Mouse (Mus musculus) CH12.LX (cell line): ENCODE results near the gene Cabp2. TPM values are rescaled to one million over a fixed set of nuclear protein-coding genes. Genes with fewer than 3 reads are reported as not detected.

Experiments used
- DNase-seq: peaks from one replicate; pipeline ENCODE4 v3.0.0-alpha.2; 2013; ENCODE audit errors: extremely low read depth
- H3K27ac ChIP-seq: 2 replicates; pipeline ENCODE4 v1.5.1; 2012; ENCODE audit warnings: low read depth, mild to moderate bottlenecking, control low read depth, moderate library complexity; ENCODE audit not compliant: insufficient read depth
- H3K27me3 ChIP-seq: replicated peaks from 2 replicates; pipeline ENCODE3; 2012; ENCODE audit warnings: inconsistent platforms
- H3K36me3 ChIP-seq, 2 experiments: replicated peaks in 1 of 2; 2 replicates each; pipeline versions ENCODE3 to v1.6.1; 2012; ENCODE audit warnings: inconsistent platforms in 1 of 2, low read length in 1 of 2, mild to moderate bottlenecking in 1 of 2, mixed read lengths in 1 of 2, moderate library complexity in 1 of 2; ENCODE audit not compliant: control insufficient read depth in 1 of 2, insufficient read depth in 1 of 2
- H3K4me1 ChIP-seq, 2 experiments: 2 replicates each; pipeline ENCODE4 v1.6.1; 2012; ENCODE audit warnings: inconsistent platforms in 1 of 2, moderate library complexity in 1 of 2; ENCODE audit not compliant: insufficient read depth in 2 of 2, control insufficient read depth in 1 of 2
- H3K4me2 ChIP-seq: 2 replicates; pipeline ENCODE4 v1.6.1; 2012; ENCODE audit warnings: low read depth, mild to moderate bottlenecking, control low read depth; ENCODE audit not compliant: poor library complexity, insufficient read depth, severe bottlenecking
- H3K4me3 ChIP-seq, 3 experiments: fragments of 150-350 bp in 1 of 3; sonication (generic) in 1 of 3; replicated peaks in 1 of 3; 2 replicates each; pipeline versions ENCODE3 to v1.5.1; 2011 to 2012; ENCODE audit warnings: low read depth in 2 of 3, low read length in 2 of 3, mild to moderate bottlenecking in 2 of 3, moderate library complexity in 2 of 3, control low read depth in 1 of 3, improper control_type of control experiment in 1 of 3, inconsistent platforms in 1 of 3, mixed read lengths in 1 of 3; ENCODE audit not compliant: poor library complexity in 1 of 3
- H3K79me2 ChIP-seq: replicated peaks from 2 replicates; pipeline ENCODE4 v1.6.1; 2012; ENCODE audit warnings: mild to moderate bottlenecking, moderate library complexity; ENCODE audit not compliant: control insufficient read depth, poor library complexity, insufficient read depth, severe bottlenecking; ENCODE audit errors: extremely low read depth
- H3K9ac ChIP-seq: 2 replicates; pipeline ENCODE4 v1.6.1; 2012; ENCODE audit warnings: low read depth, mild to moderate bottlenecking, control low read depth, moderate library complexity; ENCODE audit not compliant: insufficient read depth
- H3K9me3 ChIP-seq: replicated peaks from 2 replicates; pipeline ENCODE3; 2012; ENCODE audit warnings: low read length, inconsistent platforms, mixed read lengths
- BHLHE40 ChIP-seq: IDR thresholded peaks from 2 replicates; pipeline ENCODE4 v1.6.1; 2011; ENCODE audit warnings: mild to moderate bottlenecking, low read depth, low read length, improper control_type of control experiment
- CHD1 ChIP-seq: IDR thresholded peaks from 2 replicates; pipeline ENCODE4 v1.6.1; 2012; ENCODE audit warnings: low read depth, low read length, improper control_type of control experiment, inconsistent platforms
- CTCF ChIP-seq, 2 experiments: IDR thresholded peaks in 1 of 2; conservative IDR thresholded peaks in 1 of 2; 2 replicates each; pipeline ENCODE4 v1.5.1; 2011 to 2012; ENCODE audit warnings: low read depth in 2 of 2, low read length in 2 of 2, improper control_type of control experiment in 1 of 2, inconsistent platforms in 1 of 2, mild to moderate bottlenecking in 1 of 2, moderate library complexity in 1 of 2
- E2F4 ChIP-seq: IDR thresholded peaks from 2 replicates; pipeline ENCODE4 v1.6.1; 2011; ENCODE audit warnings: low read depth, low read length, improper control_type of control experiment; ENCODE audit not compliant: insufficient replicate concordance
- ELF1 ChIP-seq: IDR thresholded peaks from 2 replicates; pipeline ENCODE4 v1.6.1; 2014; ENCODE audit warnings: low read depth, mild to moderate bottlenecking, inconsistent platforms, low read length, improper control_type of control experiment
- EP300 ChIP-seq: IDR thresholded peaks from 2 replicates; pipeline ENCODE4 v1.6.1; 2011; ENCODE audit warnings: low read length, improper control_type of control experiment
- ETS1 ChIP-seq: conservative IDR thresholded peaks from 2 replicates; pipeline ENCODE4 v1.6.1; 2012; ENCODE audit warnings: low read depth, mild to moderate bottlenecking, inconsistent platforms, low read length, improper control_type of control experiment, moderate library complexity
- GABPA ChIP-seq: IDR thresholded peaks from 2 replicates; pipeline ENCODE4 v1.6.1; 2012; ENCODE audit warnings: low read depth, low read length, improper control_type of control experiment, inconsistent platforms; ENCODE audit not compliant: insufficient replicate concordance
- HCFC1 ChIP-seq: IDR thresholded peaks from 2 replicates; pipeline ENCODE4 v1.6.1; 2012; ENCODE audit warnings: low read depth, mild to moderate bottlenecking, inconsistent platforms, low read length, improper control_type of control experiment
- JUN ChIP-seq: IDR thresholded peaks from 2 replicates; pipeline ENCODE4 v1.6.1; 2011; ENCODE audit warnings: low read depth, mild to moderate bottlenecking, low read length, improper control_type of control experiment, moderate library complexity; ENCODE audit not compliant: insufficient read depth
- JUND ChIP-seq: conservative IDR thresholded peaks from 2 replicates; pipeline ENCODE4 v1.6.1; 2011; ENCODE audit warnings: low read depth, low read length, improper control_type of control experiment
- KAT2A ChIP-seq: IDR thresholded peaks from 2 replicates; pipeline ENCODE4 v1.6.1; 2012; ENCODE audit warnings: low read length, improper control_type of control experiment, inconsistent platforms; ENCODE audit not compliant: insufficient replicate concordance
- MAFK ChIP-seq: IDR thresholded peaks from 2 replicates; pipeline ENCODE4 v1.6.1; 2011; ENCODE audit warnings: low read length, improper control_type of control experiment; ENCODE audit not compliant: insufficient replicate concordance
- MXI1 ChIP-seq: IDR thresholded peaks from 2 replicates; pipeline ENCODE4 v1.6.1; 2011; ENCODE audit warnings: mild to moderate bottlenecking, low read depth, low read length, improper control_type of control experiment
- MYC ChIP-seq: IDR thresholded peaks from 2 replicates; pipeline ENCODE4 v1.6.1; 2011; ENCODE audit warnings: low read depth, mild to moderate bottlenecking, improper control_type of control experiment, low read length
- NELFE ChIP-seq: IDR thresholded peaks from 2 replicates; pipeline ENCODE4 v1.6.1; 2011; ENCODE audit warnings: low read depth, low read length, improper control_type of control experiment
- NRF1 ChIP-seq: IDR thresholded peaks from 2 replicates; pipeline ENCODE4 v1.6.1; 2014; ENCODE audit warnings: low read depth, mild to moderate bottlenecking, inconsistent platforms, low read length, improper control_type of control experiment, moderate library complexity
- PAX5 ChIP-seq: IDR thresholded peaks from 2 replicates; pipeline ENCODE4 v1.6.1; 2012; ENCODE audit warnings: low read length, inconsistent platforms, mixed read lengths
- POLR2A ChIP-seq: IDR thresholded peaks from 2 replicates; pipeline ENCODE4 v1.6.1; 2011; ENCODE audit warnings: low read depth, mild to moderate bottlenecking, improper control_type of control experiment, low read length
- POLR2AphosphoS2 ChIP-seq: IDR thresholded peaks from 2 replicates; pipeline ENCODE4 v1.6.1; 2011; ENCODE audit warnings: low read depth, low read length, improper control_type of control experiment
- RCOR1 ChIP-seq: conservative IDR thresholded peaks from 2 replicates; pipeline ENCODE4 v1.6.1; 2012; ENCODE audit warnings: low read depth, mild to moderate bottlenecking, inconsistent platforms, low read length, improper control_type of control experiment
- SIN3A ChIP-seq: IDR thresholded peaks from 2 replicates; pipeline ENCODE4 v1.6.1; 2012; ENCODE audit warnings: low read length, improper control_type of control experiment, inconsistent platforms
- SMC3 ChIP-seq: IDR thresholded peaks from 2 replicates; pipeline ENCODE4 v1.6.1; 2011; ENCODE audit warnings: low read depth, low read length, improper control_type of control experiment
- TBP ChIP-seq: conservative IDR thresholded peaks from 2 replicates; pipeline ENCODE4 v1.6.1; 2011; ENCODE audit warnings: low read depth, low read length, improper control_type of control experiment
- TCF12 ChIP-seq: IDR thresholded peaks from 2 replicates; pipeline ENCODE4 v1.6.1; 2014; ENCODE audit warnings: low read depth, mild to moderate bottlenecking, inconsistent platforms, low read length, improper control_type of control experiment
- UBTF ChIP-seq: IDR thresholded peaks from 2 replicates; pipeline ENCODE4 v1.6.1; 2012; ENCODE audit warnings: low read depth, mild to moderate bottlenecking, inconsistent platforms, low read length, improper control_type of control experiment, moderate library complexity
- USF2 ChIP-seq: conservative IDR thresholded peaks from 2 replicates; pipeline ENCODE4 v1.6.1; 2011; ENCODE audit warnings: low read depth, low read length, improper control_type of control experiment
- ZC3H11A ChIP-seq: IDR thresholded peaks from 2 replicates; pipeline ENCODE4 v1.6.1; 2012; ENCODE audit warnings: low read depth, mild to moderate bottlenecking, inconsistent platforms, low read length, improper control_type of control experiment
- ZKSCAN1 ChIP-seq: IDR thresholded peaks from 2 replicates; pipeline ENCODE4 v1.6.1; 2012; ENCODE audit warnings: low read depth, inconsistent platforms, low read length, improper control_type of control experiment, borderline replicate concordance
- ZMIZ1 ChIP-seq: IDR thresholded peaks from 2 replicates; pipeline ENCODE4 v1.6.1; 2012; ENCODE audit warnings: low read depth, mild to moderate bottlenecking, inconsistent platforms, low read length, improper control_type of control experiment
- ZNF384 ChIP-seq: IDR thresholded peaks from 2 replicates; pipeline ENCODE4 v1.6.1; 2012; ENCODE audit warnings: low read depth, low read length, improper control_type of control experiment, inconsistent platforms
- dilution Hi-C: fragments of 300-500 bp; cut with MboI; formaldehyde crosslinking; loops from 2 replicates; pipeline ENCODE4 v1.14.3; 2020; ENCODE audit warnings: low sequenced_read_pairs; ENCODE audit not compliant: extremely low pct_unique_long_range_greater_than_20kb, extremely low pct_ligation_motif_present
- in situ Hi-C: fragments of 300-500 bp; cut with MboI; formaldehyde crosslinking; loops from 3 replicates; pipeline ENCODE4 v1.14.3; 2019; ENCODE audit warnings: low sequenced_read_pairs, low pct_ligation_motif_present, low pct_unique_long_range_greater_than_20kb, mixed read lengths
- polyA plus RNA-seq: library from polyadenylated mRNA; unstranded; fragments of >175 nt; gene quantifications from 2 replicates; pipeline ENCODE4 v1.2.1, GENCODE M21; 2012; ENCODE audit warnings: low read depth; ENCODE audit not compliant: insufficient read length
- total RNA-seq, 2 experiments: library from RNA; depleted of rRNA; stranded (reverse); fragments of 300-350 nt in 1 of 2; fragments of >200 nt in 1 of 2; gene quantifications; 2 replicates each; pipeline ENCODE4 v1.2.3; 2012 to 2014

The Cabp2 gene
- total and polyA plus RNA-seq, 3 experiments: not detected

GRCm38 (mm10) chr19:4051016-4051415 is 30.4 kb upstream of the Cabp2 start:
- H3K27me3 ChIP-seq: no peaks in the 10 kb centered on the region
- H3K27ac ChIP-seq: no peak overlapping the region; the same call in 1 of the 2 replicates
- TF ChIP-seq CTCF (conservative IDR thresholded peaks at IDR 0.05 in 1 of 2, IDR thresholded peaks at IDR 0.05 in 1 of 2; ENCODE audit: low read depth in 2 of 2, low read length in 2 of 2): peak in 1 of 2 experiments; percentile 21; a peak in 2 of 4 replicates
- TF ChIP-seq NRF1: no peak
- H3K4me1 ChIP-seq: peaks cover 12 to 48% of the 10 kb centered on the region in 2 experiments; a peak in 3 of 4 replicates
- no peaks in the 10 kb centered on the region for H3K36me3 ChIP-seq
- dilution Hi-C loops: no loop called here
- H3K4me2 ChIP-seq: no peak overlapping the region
- H3K9me3 ChIP-seq: peaks cover 2% of the 10 kb centered on the region
- no peak overlapping the region for H3K4me3 ChIP-seq
- no peak overlapping the region for H3K9ac ChIP-seq
- no peak for DNase-seq
- H3K79me2 ChIP-seq: no peaks in the 10 kb centered on the region
- in situ Hi-C loops: loop anchor here (5.0 kb wide), 2 partner anchors 34 to 36 kb away; no protein-coding TSS in a partner anchor

- Histone ChIP-seq H3K27ac (peak overlapping the region; percentile 77), H3K36me3 (no peaks in the 10 kb centered on the region), H3K4me2 (peak overlapping the region; percentile 63), H3K4me3 (no peak overlapping the region), H3K9me3 (peaks cover 2% of the 10 kb centered on the region), H3K4me1 (peaks cover 11 to 45% of the 10 kb centered on the region in 2 experiments; a peak in 3 of 4 replicates), H3K27me3 (no peaks in the 10 kb centered on the region), H3K79me2 (no peaks in the 10 kb centered on the region), H3K9ac (no peak overlapping the region; the same call in 1 of the 2 replicates)
- peak; percentile 78 for DNase-seq
- dilution Hi-C loops (no loop called here), in situ Hi-C loops (loop anchor here (5.0 kb wide), 2 partner anchors 35 kb away; no protein-coding TSS in a partner anchor)
- TF ChIP-seq MXI1 (0 out of 2 replicates have a peak, but pooled peaks have one; percentile 26), JUN (no peak), RCOR1 (no peak), CTCF (conservative IDR thresholded peaks at IDR 0.05 in 1 of 2, IDR thresholded peaks at IDR 0.05 in 1 of 2; ENCODE audit: low read depth in 2 of 2, low read length in 2 of 2) (peak; percentile 76 to 88), ZC3H11A (peak; percentile 16; the same call in 1 of the 2 replicates), HCFC1 (no peak), NELFE (no peak), ZKSCAN1 (no peak), SIN3A (peak; percentile 54; the same call in 1 of the 2 replicates), BHLHE40 (0 out of 2 replicates have a peak, but pooled peaks have one; percentile 19), E2F4 (no peak), CHD1 (no peak), POLR2A (no peak), TCF12 (no peak), JUND (no peak), GABPA (no peak), ZNF384 (peak; percentile 70), ELF1 (peak; percentile 9; the same call in 1 of the 2 replicates), SMC3 (peak; percentile 83), USF2 (no peak), UBTF (no peak), ETS1 (0 out of 2 replicates have a peak, but pooled peaks have one; percentile 10), ZMIZ1 (no peak), MAFK (no peak), MYC (no peak), POLR2AphosphoS2 (no peak), EP300 (peak; percentile 46), TBP (no peak), PAX5 (no peak), KAT2A (no peak)
Measured at GRCm38 (mm10) chr19:4051741-4052515, 29.4 kb upstream of the Cabp2 start.
